ENCODE assay signal across 21 mouse cellular contexts in genomic region chr17:69288130-69288529, GRCm38 (mm10).
"Had no signal": no experiment of that assay in that cellular context is flagged by ENCODE, and none has a peak within 500 bp of the region (broad histone marks: within the 10 kb centered on the region; RNA-seq: fewer than 3 reads in every experiment).

No protein-coding gene starts in this region.

- H3K27me3 ChIP-seq: intestine, embryonic 15.5 days; kidney, embryonic 15.5 days; limb, embryonic 12.5 days; midbrain, embryonic 12.5 days; midbrain, embryonic 15.5 days; neural tube, embryonic 13.5 days had no signal

- ATAC-seq: intestine, embryonic 15.5 days; liver, postnatal 0 days; lung, postnatal 0 days; midbrain, embryonic 15.5 days had no signal

- DNase-seq: kidney, adult 11 months; kidney, adult 8-10 months; kidney, postnatal 10 days; kidney, postnatal 36 days; liver, postnatal 0 days; lung, embryonic 14.5 days; right cerebral cortex, adult 18-20 months; right cerebral cortex, postnatal 14 days; right cerebral cortex, postnatal 4 days; thymus, postnatal 25 days had no signal

- H3K9me3 ChIP-seq: intestine, embryonic 15.5 days; kidney, embryonic 15.5 days; limb, embryonic 12.5 days; midbrain, embryonic 12.5 days; midbrain, embryonic 15.5 days had no signal

- H3K27ac ChIP-seq: intestine, embryonic 15.5 days; kidney, embryonic 15.5 days; limb, embryonic 12.5 days; liver, embryonic 14.5 days; macrophage; midbrain, embryonic 12.5 days; midbrain, embryonic 15.5 days; neural tube, embryonic 13.5 days; stomach, postnatal 0 days had no signal

- H3K4me1 ChIP-seq: intestine, embryonic 15.5 days; kidney, embryonic 15.5 days; limb, embryonic 12.5 days; midbrain, embryonic 12.5 days; midbrain, embryonic 15.5 days; neural tube, embryonic 13.5 days had no signal

- H3K4me3 ChIP-seq: intestine, embryonic 15.5 days; kidney, embryonic 15.5 days; limb, embryonic 12.5 days; midbrain, embryonic 12.5 days; midbrain, embryonic 15.5 days; myocyte; neural tube, embryonic 13.5 days had no signal
